ENCODE assay signal across 8 mouse cellular contexts in genomic region chr11:109472171-109472691, GRCm38 (mm10). TPM values are rescaled to one million over a fixed set of nuclear protein-coding genes. Genes with fewer than 3 reads are reported as not detected.
DNase-seq lines count a peak whose midpoint lies in the region; ATAC-seq lines count a peak whose summit lies in the region.

No protein-coding gene starts in this region.

- peak overlapping the region; percentile 95 for H3K4me2 ChIP-seq in kidney, embryonic 16.5 days (replicated peaks; ENCODE audit: low read depth, low read length)

- 0% methylated on average over 33 of the region's 33 CpGs for WGBS in kidney, embryonic 16.5 days

- peak overlapping the region; percentile 91 for H3K9ac ChIP-seq in kidney, embryonic 16.5 days (replicated peaks; ENCODE audit: low read length)

- no peaks in the 10 kb centered on the region for H3K9me3 ChIP-seq in kidney, embryonic 16.5 days (ENCODE audit: low read length)
- no peaks in the 10 kb centered on the region for H3K9me3 ChIP-seq in megakaryocyte, embryonic 14.5 days

- H3K4me1 ChIP-seq in kidney, embryonic 16.5 days (ENCODE audit: insufficient read depth, low read length): peaks cover 22% of the 10 kb centered on the region
- H3K4me1 ChIP-seq in megakaryocyte, embryonic 14.5 days: peaks cover 74% of the 10 kb centered on the region

- H3K27ac ChIP-seq in kidney, embryonic 16.5 days (ENCODE audit: low read length): peak overlapping the region; percentile 85

- peak; percentile 9 for ATAC-seq in granulocyte monocyte progenitor cell, adult 5-6 weeks (replicated peaks; ENCODE audit: poor library complexity, severe bottlenecking)
- ATAC-seq in kidney, embryonic 16.5 days (ENCODE audit: low FRiP score, low TSS enrichment): no peak; the same call in 1 of the 2 replicates

- peak overlapping the region; percentile 75 for H3K4me3 ChIP-seq in kidney, embryonic 16.5 days (ENCODE audit: low read length)
- H3K4me3 ChIP-seq in megakaryocyte, embryonic 14.5 days (replicated peaks): peak overlapping the region; percentile 99

- intact Hi-C loops in left cerebral cortex, postnatal 36 days (cut with DNase I): loop anchor here (5.0 kb wide), 1 partner anchor 140 kb away; the partner anchor contains the start of gene Wipi1

- no peaks in the 10 kb centered on the region for H3K36me3 ChIP-seq in kidney, embryonic 16.5 days (ENCODE audit: insufficient read depth, low read length)
- peaks cover 29% of the 10 kb centered on the region for H3K36me3 ChIP-seq in megakaryocyte, embryonic 14.5 days (replicated peaks; ENCODE audit: low read length)

- peak; percentile 25 to 29 for DNase-seq in left cerebral cortex, postnatal 36 days (ENCODE audit: low spot score in 2 of 2)
- DNase-seq in left cerebral cortex, adult 8-10 months (ENCODE audit: low spot score in 2 of 2): no peak
- peak; percentile 65 for DNase-seq in cerebellum, postnatal 25 days
- DNase-seq in right cerebral cortex, postnatal 14 days: peak; percentile 19
- peak; percentile 45 for DNase-seq in yolk sac, embryonic 10.5 days (ENCODE audit: low spot score)

- no peaks in the 10 kb centered on the region for H3K27me3 ChIP-seq in kidney, embryonic 16.5 days (ENCODE audit: insufficient read depth, low read length)
- no peaks in the 10 kb centered on the region for H3K27me3 ChIP-seq in megakaryocyte, embryonic 14.5 days (replicated peaks)

RNA-seq across cellular contexts. Expression of gene Arsg, which starts 0.9 kb away (rescaled TPM):
- total RNA-seq in left cerebral cortex, postnatal 36 days (2021): 10 to 100 TPM; 11.6 to 14.2 TPM
- total RNA-seq in left cerebral cortex, adult 8-10 months (2022): 10 to 100 TPM; 21.3 to 24.4 (median 22.7) TPM
- 1.4 and 2.1 TPM in 2 replicates for total RNA-seq in granulocyte monocyte progenitor cell, adult 5-6 weeks (2014; fragmentation: Nextera tagmentation)
- total RNA-seq in granulocyte monocyte progenitor cell, adult 5-6 weeks (2017): 1.5 and 1.6 TPM in 2 replicates
- 5.3 and 6.5 TPM in 2 replicates for polyA plus RNA-seq in kidney, embryonic 16.5 days (2015; fragmentation: Nextera tagmentation; extraction: Ambion mirVana)
- polyA plus RNA-seq in megakaryocyte, embryonic 14.5 days (2012; ENCODE audit: insufficient read depth, low replicate concordance): 0.88 TPM in 1 of 2 replicates, not detected in the other

RNA-seq across cellular contexts. Expression of gene Slc16a6, which starts 1.2 kb away (rescaled TPM):
- total RNA-seq in left cerebral cortex, postnatal 36 days (2021): 10 to 100 TPM; 10.2 to 12.6 TPM
- 10 to 100 TPM; 12.5 to 15.6 (median 14.0) TPM for total RNA-seq in left cerebral cortex, adult 8-10 months (2022)
- total RNA-seq in granulocyte monocyte progenitor cell, adult 5-6 weeks (2014; fragmentation: Nextera tagmentation): 41.4 and 42.6 TPM in 2 replicates
- total RNA-seq in granulocyte monocyte progenitor cell, adult 5-6 weeks (2017): 14.9 and 16.6 TPM in 2 replicates
- 8.4 and 8.7 TPM in 2 replicates for polyA plus RNA-seq in kidney, embryonic 16.5 days (2015; fragmentation: Nextera tagmentation; extraction: Ambion mirVana)
- 23.4 and 34.7 TPM in 2 replicates for polyA plus RNA-seq in megakaryocyte, embryonic 14.5 days (2012; ENCODE audit: insufficient read depth, low replicate concordance)

RNA-seq across cellular contexts. Expression of gene Amz2, which starts 46.5 kb away (rescaled TPM):
- total RNA-seq in left cerebral cortex, postnatal 36 days (2021): 10 to 100 TPM; 42.2 to 49.9 TPM
- 10 to 100 TPM; 44.4 to 56.2 (median 52.9) TPM for total RNA-seq in left cerebral cortex, adult 8-10 months (2022)
- total RNA-seq in granulocyte monocyte progenitor cell, adult 5-6 weeks (2014; fragmentation: Nextera tagmentation): 38.0 and 41.1 TPM in 2 replicates
- 37.5 and 49.5 TPM in 2 replicates for total RNA-seq in granulocyte monocyte progenitor cell, adult 5-6 weeks (2017)
- 42.7 and 45.7 TPM in 2 replicates for polyA plus RNA-seq in kidney, embryonic 16.5 days (2015; fragmentation: Nextera tagmentation; extraction: Ambion mirVana)
- polyA plus RNA-seq in megakaryocyte, embryonic 14.5 days (2012; ENCODE audit: insufficient read depth, low replicate concordance): 2.9 and 3.9 TPM in 2 replicates

RNA-seq across cellular contexts. Expression of gene 9930022D16Rik, which starts 58.5 kb away (rescaled TPM):
- not detected for total RNA-seq in left cerebral cortex, postnatal 36 days (2021)
- not detected for total RNA-seq in left cerebral cortex, adult 8-10 months (2022)
- not detected in 2 replicates for total RNA-seq in granulocyte monocyte progenitor cell, adult 5-6 weeks (2014; fragmentation: Nextera tagmentation)
- total RNA-seq in granulocyte monocyte progenitor cell, adult 5-6 weeks (2017): not detected in 2 replicates
- polyA plus RNA-seq in kidney, embryonic 16.5 days (2015; fragmentation: Nextera tagmentation; extraction: Ambion mirVana): not detected in 2 replicates
- not detected in 2 replicates for polyA plus RNA-seq in megakaryocyte, embryonic 14.5 days (2012; ENCODE audit: insufficient read depth, low replicate concordance)

Comparison
In these comparisons a context has a peak if more than half of its experiments do, and no peak if none do; other contexts are left out.
1. DNase-seq: peak in left cerebral cortex, postnatal 36 days (2 of 2), cerebellum, postnatal 25 days (2 of 2), right cerebral cortex, postnatal 14 days (single experiment) and yolk sac, embryonic 10.5 days (single experiment); none in left cerebral cortex, adult 8-10 months (0 of 2).
2. RNA of gene Arsg, which starts 0.9 kb away (total RNA-seq): 21.3 to 24.4 TPM in left cerebral cortex, adult 8-10 months and 11.6 to 14.2 TPM in left cerebral cortex, postnatal 36 days; 1.4 to 2.1 TPM in granulocyte monocyte progenitor cell, adult 5-6 weeks; every median in the first group is over 4 times any median in the second.